Mouse (Mus musculus) G1E (cell line): ENCODE results near the gene Myadm.

Experiments used
- CTCF ChIP-seq: IDR thresholded peaks from 2 replicates; pipeline ENCODE4 v1.5.1; 2012; ENCODE audit warnings: low read depth, low read length, inconsistent platforms, mixed read lengths
- POLR2AphosphoS5 ChIP-seq: IDR thresholded peaks from 2 replicates; pipeline ENCODE4 v1.6.1; 2012; ENCODE audit warnings: low read depth, low read length, inconsistent platforms; ENCODE audit not compliant: insufficient replicate concordance

DNA sequence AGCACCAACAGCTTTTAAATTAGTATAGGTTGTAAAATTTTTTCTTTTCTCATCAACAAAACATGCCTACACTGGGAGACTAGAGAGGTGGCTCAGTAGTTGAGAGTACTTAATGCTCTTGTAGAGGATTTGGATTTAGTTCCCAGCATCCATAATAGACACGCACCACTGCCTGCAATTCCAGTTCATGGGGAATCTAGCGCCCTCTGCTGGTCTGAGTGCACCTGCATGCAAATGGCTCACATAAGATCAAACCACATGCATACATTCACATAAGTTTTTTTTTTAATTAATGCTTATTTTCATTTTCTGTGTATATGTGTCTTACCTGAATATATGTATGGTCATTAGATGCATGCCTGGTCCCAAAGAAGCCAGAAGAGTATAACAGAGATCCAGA lies 26.1 kb upstream of the Myadm start:
- TF ChIP-seq CTCF (peak; percentile 54), POLR2AphosphoS5 (no peak)
